Mouse (Mus musculus) layer of hippocampus, postnatal 10 days (tissue): ENCODE data around the gene Trim9. TPM values are rescaled to one million over a fixed set of nuclear protein-coding genes. Genes with fewer than 3 reads are reported as not detected.

Source experiments
- DNase-seq, 2 experiments: peaks; one replicate each; pipeline ENCODE4 v3.0.0; 2021; ENCODE audit warnings: low spot score in 2 of 2
- total RNA-seq, 2 experiments: library from RNA; stranded (reverse); gene quantifications; 2 replicates each; pipeline ENCODE4 v1.2.3; 2021

The Trim9 gene
- total RNA-seq, 2 experiments from 2014 or later, result 299 to 300 TPM

DNA sequence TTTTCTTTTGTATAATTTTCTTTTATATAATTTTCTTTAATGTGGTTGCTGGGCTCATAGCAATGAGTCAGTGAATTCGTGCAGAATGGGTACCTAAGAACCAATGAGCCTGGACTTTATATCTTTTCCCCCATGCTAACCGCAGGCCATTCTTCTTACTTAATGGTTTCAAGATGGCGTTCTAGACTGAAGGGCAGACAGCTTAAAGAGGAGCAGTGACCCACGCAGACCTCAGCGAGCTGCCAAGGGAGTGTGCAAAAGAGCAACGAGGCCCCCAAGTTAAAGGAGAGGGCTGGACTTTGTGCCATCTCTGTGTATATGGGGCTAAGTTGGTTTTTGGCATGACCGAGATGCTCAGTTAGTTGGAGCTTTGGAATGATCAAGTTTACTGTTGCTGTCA lies 83.7 kb downstream of the Trim9 start:
- DNase-seq, result no peak

- no peak for DNase-seq
Observed at GRCm38 (mm10) chr12:70262271-70262953, 85.0 kb downstream of the Trim9 start.

DNA sequence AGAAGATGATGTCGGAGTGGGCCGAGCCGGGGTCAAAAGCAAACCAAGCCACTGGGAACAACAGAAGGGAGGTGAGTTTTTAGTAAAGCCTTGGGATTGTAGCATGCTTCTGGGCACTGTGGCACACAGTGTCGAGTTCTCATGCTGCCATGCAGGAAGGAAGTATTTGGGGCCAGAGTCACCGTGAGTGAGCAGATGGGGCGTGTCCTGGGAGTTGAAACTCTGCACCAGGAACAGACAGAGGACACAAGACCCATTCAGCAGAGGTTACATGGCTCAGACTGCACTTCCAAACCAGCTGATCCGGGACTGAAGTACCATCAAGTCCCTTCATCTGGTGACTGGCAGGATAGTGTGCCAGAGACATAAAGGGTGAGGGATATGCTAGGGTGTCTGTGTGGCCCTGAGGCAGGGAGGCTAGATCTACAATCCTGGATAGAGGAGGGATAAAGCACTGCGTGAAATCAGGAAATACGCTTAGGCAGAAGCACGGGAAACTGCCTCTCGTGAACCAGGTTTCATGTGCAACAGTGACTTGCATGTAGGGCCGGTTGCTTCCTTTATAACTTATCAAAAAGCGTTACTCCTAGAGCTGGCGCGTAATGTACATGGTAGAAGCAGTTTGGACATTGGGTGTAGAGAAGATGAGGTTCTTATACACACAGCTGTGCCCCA lies 96.1 kb downstream of the Trim9 start:
- DNase-seq, result no peak

GRCm38 (mm10) chr12:70249616-70250157 lies 97.7 kb downstream of the Trim9 start:
- DNase-seq, result no peak

DNA sequence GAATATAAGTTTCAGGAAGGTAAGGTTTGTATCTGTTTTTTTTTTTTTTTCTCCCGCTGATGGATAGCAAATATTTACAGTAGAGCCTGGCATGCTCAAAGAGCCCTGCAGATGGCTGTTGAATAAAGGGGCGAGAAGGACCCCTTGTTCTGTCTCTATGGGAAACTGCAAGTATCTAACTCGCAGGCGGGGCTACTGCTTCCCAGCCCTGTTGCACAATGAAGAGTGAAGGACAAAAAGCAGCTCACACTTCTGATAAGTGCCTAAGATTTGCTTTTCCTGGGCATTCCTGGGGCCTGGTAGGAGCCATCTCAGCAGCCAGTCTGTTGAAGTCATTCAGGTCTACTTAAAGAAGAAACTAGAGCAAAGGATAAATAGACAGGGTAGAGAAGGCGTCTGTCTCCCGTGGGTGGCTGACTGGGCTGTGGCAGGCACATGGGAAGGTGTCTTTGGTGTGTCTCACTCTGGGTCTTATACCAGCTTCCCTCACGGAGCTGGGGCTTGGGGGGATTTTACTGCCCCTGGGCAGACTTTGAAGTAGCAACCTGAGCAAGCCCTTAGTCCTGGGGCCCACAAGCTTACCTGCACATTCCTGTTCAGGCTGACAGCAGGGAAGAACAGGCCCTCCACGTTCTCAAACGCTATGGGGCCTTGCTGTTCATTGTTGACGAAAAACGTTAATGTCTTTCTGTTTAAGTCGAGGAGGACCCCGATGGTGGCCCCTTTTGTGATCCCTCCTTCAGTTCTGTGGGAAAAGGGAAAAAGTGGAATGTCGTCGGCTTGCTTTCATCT lies 99.5 kb downstream of the Trim9 start:
- DNase-seq, result no peak

- DNase-seq, result no peak
Observed at GRCm38 (mm10) chr12:70242550-70242949, 104.9 kb downstream of the Trim9 start.

DNA sequence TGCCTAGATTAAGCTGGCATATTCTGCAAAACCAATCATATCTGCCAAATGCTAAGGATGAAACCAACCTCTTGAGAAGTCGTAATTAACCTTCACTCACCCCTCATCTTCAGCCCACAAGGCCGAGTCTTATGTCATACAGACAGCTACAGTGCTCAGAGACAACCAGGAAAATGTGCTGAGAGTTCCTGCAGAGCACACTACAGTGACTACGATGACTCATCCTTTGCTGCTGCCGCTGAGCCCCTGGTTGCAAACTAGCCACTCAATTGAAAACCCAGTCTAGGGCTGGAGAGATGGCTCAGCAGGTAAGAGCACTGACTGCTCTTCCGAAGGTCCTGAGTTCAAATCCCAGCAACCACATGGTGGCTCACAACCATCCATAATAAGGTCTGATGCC lies 107.7 kb downstream of the Trim9 start:
- DNase-seq, result no peak

GRCm38 (mm10) chr12:70238604-70239003 lies 108.8 kb downstream of the Trim9 start:
- DNase-seq, result no peak

- peak; percentile 84 to 85 for DNase-seq
Observed at GRCm38 (mm10) chr12:70234938-70235484, 112.4 kb downstream of the Trim9 start.

DNA sequence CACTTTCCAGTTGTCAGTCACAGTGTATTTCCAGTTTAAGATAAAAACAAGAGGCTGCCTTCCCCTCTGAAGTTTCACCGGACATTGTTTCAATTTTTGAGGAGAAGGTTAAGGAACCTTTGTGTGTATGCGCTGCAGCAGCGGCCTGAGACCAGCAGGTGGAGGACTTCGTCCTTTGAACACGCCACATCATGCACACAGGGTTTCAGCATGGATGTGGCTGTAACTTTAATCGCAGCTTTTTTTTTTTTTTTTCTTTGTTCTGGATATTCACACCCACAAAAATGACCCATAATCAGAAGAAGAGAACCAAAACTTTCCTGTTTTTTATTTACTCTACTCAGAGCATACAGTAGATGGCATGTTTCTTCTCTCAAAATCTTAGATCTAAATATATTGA lies 113.0 kb downstream of the Trim9 start:
- peak in 1 of 2 experiments; percentile 55 for DNase-seq

DNA sequence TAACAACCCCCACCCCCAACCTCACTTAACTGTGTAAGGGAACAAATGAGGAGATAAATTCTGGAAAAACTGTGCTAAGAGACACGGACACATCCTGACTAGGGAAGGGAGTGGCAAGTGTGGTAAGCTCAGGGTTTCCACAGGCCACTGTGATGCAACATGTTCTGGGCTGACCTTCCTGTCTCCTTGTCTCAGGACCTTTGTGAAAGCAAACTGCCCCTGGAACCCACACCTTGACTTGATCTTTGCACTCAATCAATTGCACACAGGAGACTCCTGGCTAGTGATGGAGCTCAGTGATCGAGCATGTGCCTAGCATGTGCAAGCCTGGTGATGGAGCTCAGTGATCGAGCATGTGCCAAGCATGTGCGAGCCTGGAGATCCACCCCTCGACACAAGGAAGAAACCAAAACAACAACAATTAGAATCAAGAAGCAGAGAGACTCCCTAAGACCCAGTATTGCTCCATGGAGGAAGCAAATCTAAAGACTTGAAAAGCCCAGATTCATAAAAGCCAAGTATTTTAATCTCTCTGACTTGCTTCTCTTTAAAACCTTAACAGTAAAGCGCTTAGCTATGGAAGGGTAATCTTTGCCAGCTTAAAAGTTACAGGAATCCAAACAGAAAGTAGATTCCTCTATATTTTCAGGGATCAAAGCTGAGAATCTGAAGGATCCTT lies 113.6 kb downstream of the Trim9 start:
- no peak for DNase-seq

DNA sequence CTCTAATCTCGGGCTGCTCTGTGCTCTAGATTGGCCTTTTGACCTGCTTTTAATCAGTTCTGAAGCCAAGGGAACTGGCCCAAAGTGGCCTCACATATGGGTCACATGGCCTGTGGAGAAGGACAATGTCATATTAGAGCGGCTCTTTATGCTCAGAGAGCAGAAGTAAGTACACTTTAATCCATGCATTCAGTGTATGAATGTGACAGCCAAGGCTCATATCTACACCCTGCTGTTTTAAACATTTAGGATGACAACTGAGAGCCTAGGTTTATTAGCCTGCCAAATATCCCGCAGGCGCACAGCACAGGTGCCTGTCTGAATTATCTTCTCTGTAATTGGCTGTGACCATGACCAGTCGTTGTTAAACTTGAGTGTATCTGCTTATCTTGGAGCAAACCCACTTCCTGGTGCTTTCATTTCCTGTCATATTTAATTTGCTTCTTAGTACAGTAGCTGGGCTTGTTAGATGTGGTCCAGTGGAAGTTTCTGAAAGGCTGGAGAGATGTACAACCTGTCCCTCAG lies 115.3 kb downstream of the Trim9 start:
- DNase-seq, result no peak

DNA sequence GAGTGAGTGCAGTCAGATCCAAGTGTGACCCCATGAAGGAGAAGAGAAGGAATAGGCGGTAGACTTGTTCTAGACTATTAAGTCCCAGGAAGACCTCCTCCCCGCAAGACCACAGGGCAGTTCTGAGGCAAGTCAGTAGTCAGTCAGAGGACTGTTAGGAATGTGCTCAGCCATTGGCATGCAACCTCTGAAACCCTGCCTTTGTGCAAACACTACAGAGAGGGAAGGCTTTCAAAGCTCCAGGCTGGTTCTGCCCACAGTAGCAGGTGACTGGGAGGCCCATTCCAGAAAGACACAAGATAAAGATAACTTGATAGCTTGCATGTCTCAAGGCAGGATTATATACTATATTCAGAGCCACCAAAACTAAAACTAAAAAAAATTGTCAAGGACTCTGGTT lies 116.1 kb downstream of the Trim9 start, which contains the start of gene Pygl:
TSS of gene Pygl (minus strand) at position 195 of the 400 bp plus-strand sequence.
- DNase-seq, result no peak

DNA sequence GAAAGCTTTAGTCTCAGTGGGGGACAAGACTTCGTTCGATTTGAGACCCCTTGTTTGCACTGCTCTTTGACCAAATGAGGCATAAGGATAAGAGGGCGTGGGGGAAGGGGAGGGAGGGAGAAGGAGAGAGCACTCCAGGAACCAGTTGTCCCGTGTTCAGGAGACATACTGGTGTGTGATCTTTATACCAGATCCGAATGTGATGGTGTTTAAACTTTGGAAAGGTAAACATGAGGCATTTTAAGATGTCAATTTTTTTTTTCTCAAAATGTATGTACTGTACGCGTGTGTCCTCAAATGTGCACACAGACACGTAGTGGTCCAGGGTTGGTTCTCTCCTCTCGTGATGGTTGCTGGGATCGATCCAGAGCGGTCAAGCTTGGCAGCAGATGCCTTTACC lies 119.3 kb downstream of the Trim9 start:
- DNase-seq, result no peak

DNA sequence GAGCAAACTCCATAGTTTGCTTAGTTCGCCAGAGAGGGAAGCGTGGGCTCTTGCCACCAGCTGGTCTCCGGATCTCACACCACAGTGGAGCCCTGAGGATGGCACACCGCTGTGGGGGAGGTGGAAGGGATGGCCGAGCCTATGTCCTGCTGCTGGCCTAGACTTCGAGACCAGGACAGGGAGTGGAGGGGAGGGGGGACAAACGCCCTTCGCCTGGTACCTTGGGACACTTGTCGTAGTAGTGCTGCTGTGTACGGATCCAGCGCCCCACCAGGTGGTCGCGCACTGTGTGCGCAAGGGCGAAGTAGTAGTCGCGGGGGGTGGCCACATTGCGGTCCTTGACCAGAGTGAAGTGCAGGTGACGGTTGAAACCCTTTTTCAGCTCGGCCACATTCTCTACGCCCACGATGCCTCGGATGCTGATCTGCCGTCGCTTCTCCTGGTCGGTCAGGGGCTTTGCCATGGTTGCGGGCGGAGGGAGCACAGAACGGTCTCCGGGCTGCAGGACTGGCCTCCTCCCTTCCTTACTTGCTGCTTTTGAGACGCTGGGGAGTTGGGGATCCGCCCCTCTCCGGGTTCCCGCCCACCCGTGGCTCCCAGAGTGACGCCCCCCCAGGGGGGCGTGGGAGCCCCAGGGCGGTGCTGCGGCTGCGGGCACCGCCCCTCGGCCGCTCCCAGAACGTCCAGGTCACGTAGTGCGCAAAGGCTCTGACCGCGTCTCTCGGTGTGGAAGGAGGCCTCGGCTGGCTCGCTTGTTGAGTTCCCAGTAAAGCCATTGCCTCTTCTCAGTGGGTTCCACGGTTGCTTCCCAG lies 120.1 kb downstream of the Trim9 start:
- DNase-seq, result peak in 1 of 2 experiments; percentile 47

GRCm38 (mm10) chr12:70226655-70227054 lies 120.8 kb downstream of the Trim9 start:
- DNase-seq, result no peak

- DNase-seq, result no peak
Observed at GRCm38 (mm10) chr12:70223331-70223730, 124.1 kb downstream of the Trim9 start.

- DNase-seq, result no peak
Observed at GRCm38 (mm10) chr12:70221425-70221824, 126.0 kb downstream of the Trim9 start.

DNA sequence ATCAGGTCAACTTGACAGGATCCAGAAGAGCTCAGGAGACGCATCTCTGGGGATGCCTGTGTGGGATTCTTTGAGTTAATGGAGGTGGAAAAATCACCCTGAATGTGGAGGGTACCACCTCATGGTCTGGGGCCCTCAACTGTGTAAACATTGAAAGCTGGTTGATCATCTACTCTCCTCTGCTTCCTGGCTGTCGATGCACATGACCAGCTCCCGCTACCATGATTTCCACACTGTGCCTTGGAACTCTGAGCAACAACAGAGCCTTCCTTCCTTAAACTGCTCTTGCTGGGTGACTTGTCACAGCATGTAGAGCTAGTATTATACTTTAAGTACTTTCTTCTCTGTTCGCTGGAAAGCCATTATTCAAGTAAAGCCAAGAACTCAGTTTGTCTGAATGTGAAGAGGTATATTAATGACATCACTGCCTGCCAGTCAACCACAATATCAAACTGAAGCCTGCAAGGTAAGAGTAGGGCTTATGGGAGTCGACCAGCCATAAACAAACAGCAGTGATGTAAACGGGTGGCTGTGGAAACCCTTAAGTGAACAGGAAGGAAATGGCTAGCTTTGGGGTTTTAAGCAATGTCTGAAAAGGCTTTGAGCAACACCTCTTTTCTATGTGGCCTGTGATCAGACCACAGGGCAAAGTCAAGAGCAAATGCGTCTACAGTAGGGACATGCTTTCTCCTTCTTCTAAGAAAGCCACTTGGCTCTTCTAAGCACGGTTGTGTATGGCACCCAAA lies 128.4 kb downstream of the Trim9 start:
- DNase-seq, result no peak
